8 mouse cellular contexts compared by ENCODE assay signal in the genomic region with DNA sequence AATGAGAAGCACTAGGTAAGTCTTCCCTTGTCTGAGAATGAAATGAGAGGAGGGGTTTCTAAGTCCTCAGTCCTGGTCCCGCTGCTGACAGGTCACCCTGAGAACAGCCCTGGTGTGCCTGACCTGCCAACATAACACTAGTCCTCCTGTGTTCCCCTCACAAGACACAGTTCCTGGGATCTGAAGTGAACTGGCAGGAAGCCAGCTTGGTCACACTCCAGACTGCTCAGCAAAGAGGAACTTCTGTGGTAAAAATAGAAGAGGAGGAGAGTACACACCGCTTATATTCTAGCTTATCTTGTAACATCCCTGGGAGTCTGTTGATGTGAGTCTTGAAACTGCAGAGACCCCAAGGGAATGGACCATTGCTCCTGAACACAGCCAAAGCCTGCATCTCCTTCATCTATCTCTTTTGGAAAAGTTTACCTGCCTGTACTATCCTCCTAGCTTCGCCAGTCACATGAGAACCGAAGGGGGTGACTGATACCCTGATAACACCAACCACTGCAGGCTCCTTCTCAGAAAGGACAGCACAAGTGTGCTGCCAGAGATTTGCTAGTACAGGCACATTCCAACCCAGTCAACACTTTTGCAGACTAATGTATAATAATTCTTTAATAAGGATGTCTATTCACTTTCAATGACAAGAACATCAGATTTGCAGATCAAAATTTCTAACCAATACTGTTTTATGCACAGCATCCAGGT. TPM values are rescaled to one million over a fixed set of nuclear protein-coding genes. Genes with fewer than 3 reads are reported as not detected.
DNase-seq lines count a peak whose midpoint lies in the region; ATAC-seq lines count a peak whose summit lies in the region.

No protein-coding gene starts in this region.

- 76% methylated on average over 4 of the region's 4 CpGs for WGBS in hindbrain, embryonic 16.5 days
- 84% methylated on average over 4 of the region's 4 CpGs for WGBS in hindbrain, embryonic 13.5 days
- 65% methylated on average over 4 of the region's 4 CpGs for WGBS in intestine, embryonic 15.5 days

- H3K4me1 ChIP-seq in hindbrain, embryonic 16.5 days (ENCODE audit: control insufficient read depth, insufficient read depth, low read depth, low read length), result no peaks in the 10 kb centered on the region; the same call in 1 of the 2 replicates
- no peaks in the 10 kb centered on the region for H3K4me1 ChIP-seq in hindbrain, embryonic 13.5 days (replicated peaks)
- peaks cover 58% of the 10 kb centered on the region for H3K4me1 ChIP-seq in megakaryocyte, embryonic 14.5 days
- 0 out of 2 replicates have a peak, but pooled peaks cover 2% of the 10 kb centered on the region for H3K4me1 ChIP-seq in intestine, embryonic 15.5 days (replicated peaks)

- no peaks in the 10 kb centered on the region for H3K27me3 ChIP-seq in hindbrain, embryonic 16.5 days (replicated peaks; ENCODE audit: control insufficient read depth, insufficient read depth, low read length)
- no peaks in the 10 kb centered on the region for H3K27me3 ChIP-seq in hindbrain, embryonic 13.5 days
- no peaks in the 10 kb centered on the region for H3K27me3 ChIP-seq in megakaryocyte, embryonic 14.5 days (replicated peaks)
- H3K27me3 ChIP-seq in intestine, embryonic 15.5 days (replicated peaks), result no peaks in the 10 kb centered on the region

- no peak overlapping the region for H3K27ac ChIP-seq in hindbrain, embryonic 16.5 days (ENCODE audit: low read depth, low read length)
- no peak overlapping the region for H3K27ac ChIP-seq in hindbrain, embryonic 13.5 days
- H3K27ac ChIP-seq in intestine, embryonic 15.5 days, result no peak overlapping the region

- peak; percentile 36 for DNase-seq in c-Kit-positive CD71-negative TER-119-negative erythroid progenitor cells, embryonic 14.5 days (ENCODE audit: low read depth)
- DNase-seq in heart, adult 11 months, result peak; percentile 98
- DNase-seq in layer of hippocampus, adult 9-10 months (ENCODE audit: low spot score), result peak; percentile 30
- no peak for DNase-seq in spleen, postnatal 14 days (ENCODE audit: low spot score in 2 of 2)

- H3K4me2 ChIP-seq in hindbrain, embryonic 16.5 days (ENCODE audit: low read length), result no peak overlapping the region
- no peak overlapping the region for H3K4me2 ChIP-seq in hindbrain, embryonic 13.5 days
- no peak overlapping the region for H3K4me2 ChIP-seq in intestine, embryonic 15.5 days (replicated peaks)

- no peak overlapping the region for H3K9ac ChIP-seq in hindbrain, embryonic 16.5 days (ENCODE audit: low read depth, low read length)
- no peak overlapping the region for H3K9ac ChIP-seq in hindbrain, embryonic 13.5 days
- no peak overlapping the region for H3K9ac ChIP-seq in intestine, embryonic 15.5 days

- no peaks in the 10 kb centered on the region for H3K9me3 ChIP-seq in hindbrain, embryonic 16.5 days (ENCODE audit: control insufficient read depth, low read length)
- no peaks in the 10 kb centered on the region for H3K9me3 ChIP-seq in hindbrain, embryonic 13.5 days
- H3K9me3 ChIP-seq in megakaryocyte, embryonic 14.5 days, result no peaks in the 10 kb centered on the region
- no peaks in the 10 kb centered on the region for H3K9me3 ChIP-seq in intestine, embryonic 15.5 days

- no peaks in the 10 kb centered on the region for H3K36me3 ChIP-seq in hindbrain, embryonic 16.5 days (ENCODE audit: control insufficient read depth, insufficient read depth, low read length)
- H3K36me3 ChIP-seq in hindbrain, embryonic 13.5 days, result no peaks in the 10 kb centered on the region
- H3K36me3 ChIP-seq in megakaryocyte, embryonic 14.5 days (replicated peaks; ENCODE audit: low read length), result no peaks in the 10 kb centered on the region
- no peaks in the 10 kb centered on the region for H3K36me3 ChIP-seq in intestine, embryonic 15.5 days

- H3K4me3 ChIP-seq in hindbrain, embryonic 16.5 days (ENCODE audit: low read length), result no peak overlapping the region
- H3K4me3 ChIP-seq in hindbrain, embryonic 13.5 days, result no peak overlapping the region
- peak overlapping the region; percentile 50 for H3K4me3 ChIP-seq in megakaryocyte, embryonic 14.5 days (replicated peaks)
- no peak overlapping the region for H3K4me3 ChIP-seq in intestine, embryonic 15.5 days (replicated peaks)

- peak; percentile 48; the same call in 1 of the 2 replicates for ATAC-seq in hindbrain, embryonic 16.5 days
- ATAC-seq in hindbrain, embryonic 13.5 days (ENCODE audit: low FRiP score), result no peak
- ATAC-seq in intestine, embryonic 15.5 days, result no peak

RNA-seq across cellular contexts. Expression of gene Perp, which starts 42.3 kb away (rescaled TPM):
- polyA plus RNA-seq in hindbrain, embryonic 16.5 days (2015; fragmentation: Nextera tagmentation; extraction: Ambion mirVana), result 15.3 and 16.3 TPM in 2 replicates
- polyA plus RNA-seq in hindbrain, embryonic 13.5 days (2015; fragmentation: Nextera tagmentation; extraction: Ambion mirVana), result 4.7 and 5.3 TPM in 2 replicates
- 1.2 and 2.8 TPM in 2 replicates for polyA plus RNA-seq in megakaryocyte, embryonic 14.5 days (2012; ENCODE audit: insufficient read depth, low replicate concordance)
- polyA plus RNA-seq in intestine, embryonic 15.5 days (2015; fragmentation: Nextera tagmentation; extraction: Ambion mirVana), result 47.6 and 48.4 TPM in 2 replicates

Comparison
In these comparisons a context has a peak if more than half of its experiments do, and no peak if none do; other contexts are left out.
1. DNase-seq: peak in c-Kit-positive CD71-negative TER-119-negative erythroid progenitor cells, embryonic 14.5 days (single experiment), heart, adult 11 months (single experiment) and layer of hippocampus, adult 9-10 months (single experiment); none in spleen, postnatal 14 days (0 of 2).